Mouse (Mus musculus): ENCODE measurements at regions not wholly inside any gene's neighbourhood (a gene's known extent, or its start where the extent isn't known, plus 50 kb on each side); places are given as distances from the start of the nearest gene placed in this dataset.
A peak's percentile ranks its signal among the peaks of the same experiment; 100 is the strongest.

- Histone ChIP-seq H3K4me2 (ENCODE audit: low read depth, low read length) (no peak overlapping the region), H3K9ac (ENCODE audit: low read depth, low read length) (no peak overlapping the region), H3K4me3 (ENCODE audit: low read length) (no peak overlapping the region), H3K27me3 (replicated peaks; ENCODE audit: control insufficient read depth, insufficient read depth, low read length) (no peaks in the 10 kb centered on the region), H3K36me3 (ENCODE audit: control insufficient read depth, insufficient read depth, low read length) (no peaks in the 10 kb centered on the region), H3K9me3 (ENCODE audit: control insufficient read depth, low read length) (no peaks in the 10 kb centered on the region), H3K4me1 (ENCODE audit: control insufficient read depth, insufficient read depth, low read length) (no peaks in the 10 kb centered on the region), H3K27ac (ENCODE audit: low read length) (no peak overlapping the region)
- 40% methylated on average over 7 of the region's 7 CpGs for WGBS
- ATAC-seq: no peak
Measured at GRCm38 (mm10) chr8:11923115-11923514, 82.8 kb downstream of the Tex29 start.

- WGBS: 61% methylated on average over 11 of the region's 11 CpGs
- Histone ChIP-seq H3K27me3 (replicated peaks; ENCODE audit: control insufficient read depth, insufficient read depth, low read length) (no peaks in the 10 kb centered on the region), H3K27ac (ENCODE audit: low read length) (no peak overlapping the region), H3K9ac (ENCODE audit: low read depth, low read length) (no peak overlapping the region), H3K4me2 (ENCODE audit: low read depth, low read length) (no peak overlapping the region), H3K4me3 (ENCODE audit: low read length) (no peak overlapping the region), H3K36me3 (ENCODE audit: control insufficient read depth, insufficient read depth, low read length) (no peaks in the 10 kb centered on the region), H3K4me1 (ENCODE audit: control insufficient read depth, insufficient read depth, low read length) (no peaks in the 10 kb centered on the region), H3K9me3 (ENCODE audit: control insufficient read depth, low read length) (no peaks in the 10 kb centered on the region)
- ATAC-seq: no peak
Measured at GRCm38 (mm10) chr8:11924165-11924564, 83.9 kb downstream of the Tex29 start.

GRCm38 (mm10) chr8:11942892-11943332 is 102.6 kb downstream of the Tex29 start:
- no peak overlapping the region for H3K9ac ChIP-seq (ENCODE audit: low read depth, low read length)
- WGBS: 24% methylated on average over 6 of the region's 6 CpGs

GRCm38 (mm10) chr8:11947766-11948165 is 107.5 kb downstream of the Tex29 start:
- H3K4me3 ChIP-seq (ENCODE audit: low read length): no peak overlapping the region
- 0 out of 2 replicates have a peak, but pooled peaks cover 5% of the 10 kb centered on the region for H3K9me3 ChIP-seq (ENCODE audit: control insufficient read depth, low read length)
- no peak overlapping the region for H3K4me2 ChIP-seq (ENCODE audit: low read depth, low read length)
- no peak overlapping the region for H3K27ac ChIP-seq (ENCODE audit: low read length)
- H3K36me3 ChIP-seq (ENCODE audit: control insufficient read depth, insufficient read depth, low read length): no peaks in the 10 kb centered on the region
- WGBS: 72% methylated on average over 8 of the region's 8 CpGs
- ATAC-seq: no peak
- no peaks in the 10 kb centered on the region for H3K27me3 ChIP-seq (replicated peaks; ENCODE audit: control insufficient read depth, insufficient read depth, low read length)
- H3K9ac ChIP-seq (ENCODE audit: low read depth, low read length): no peak overlapping the region
- no peaks in the 10 kb centered on the region for H3K4me1 ChIP-seq (ENCODE audit: control insufficient read depth, insufficient read depth, low read length)

More at GRCm38 (mm10) chr8:11942892-11943332, 102.6 kb downstream of the Tex29 start:
- H3K36me3 ChIP-seq (ENCODE audit: control insufficient read depth, insufficient read depth, low read length): no peaks in the 10 kb centered on the region
- H3K4me2 ChIP-seq (ENCODE audit: low read depth, low read length): no peak overlapping the region
- no peak overlapping the region for H3K4me3 ChIP-seq (ENCODE audit: low read length)
- H3K4me1 ChIP-seq (ENCODE audit: control insufficient read depth, insufficient read depth, low read length): no peaks in the 10 kb centered on the region
- ATAC-seq: peak; percentile 77
- no peak overlapping the region for H3K27ac ChIP-seq (ENCODE audit: low read length)
- H3K27me3 ChIP-seq (replicated peaks; ENCODE audit: control insufficient read depth, insufficient read depth, low read length): no peaks in the 10 kb centered on the region
- no peaks in the 10 kb centered on the region for H3K9me3 ChIP-seq (ENCODE audit: control insufficient read depth, low read length)

GRCm38 (mm10) chr8:11956268-11956667 is 116.0 kb downstream of the Tex29 start:
- ATAC-seq: no peak
- Histone ChIP-seq H3K9me3 (ENCODE audit: control insufficient read depth, low read length) (0 out of 2 replicates have a peak, but pooled peaks cover 5% of the 10 kb centered on the region), H3K4me1 (ENCODE audit: control insufficient read depth, insufficient read depth, low read length) (no peaks in the 10 kb centered on the region), H3K9ac (ENCODE audit: low read depth, low read length) (no peak overlapping the region), H3K4me3 (ENCODE audit: low read length) (no peak overlapping the region), H3K36me3 (ENCODE audit: control insufficient read depth, insufficient read depth, low read length) (no peaks in the 10 kb centered on the region), H3K27me3 (replicated peaks; ENCODE audit: control insufficient read depth, insufficient read depth, low read length) (no peaks in the 10 kb centered on the region; the same call in 1 of the 2 replicates), H3K4me2 (ENCODE audit: low read depth, low read length) (no peak overlapping the region), H3K27ac (ENCODE audit: low read length) (no peak overlapping the region)
- 28% methylated on average over 7 of the region's 7 CpGs for WGBS

- Histone ChIP-seq H3K27me3 (replicated peaks; ENCODE audit: control insufficient read depth, insufficient read depth, low read length) (no peaks in the 10 kb centered on the region; the same call in 1 of the 2 replicates), H3K4me1 (ENCODE audit: control insufficient read depth, insufficient read depth, low read length) (no peaks in the 10 kb centered on the region), H3K9ac (ENCODE audit: low read depth, low read length) (no peak overlapping the region), H3K9me3 (ENCODE audit: control insufficient read depth, low read length) (no peaks in the 10 kb centered on the region), H3K4me3 (ENCODE audit: low read length) (no peak overlapping the region), H3K36me3 (ENCODE audit: control insufficient read depth, insufficient read depth, low read length) (no peaks in the 10 kb centered on the region), H3K4me2 (ENCODE audit: low read depth, low read length) (no peak overlapping the region), H3K27ac (ENCODE audit: low read length) (no peak overlapping the region)
- 67% methylated on average over 7 of the region's 7 CpGs for WGBS
- ATAC-seq: no peak
Measured at GRCm38 (mm10) chr8:11957046-11957783, 116.9 kb downstream of the Tex29 start.

- Histone ChIP-seq H3K4me2 (ENCODE audit: low read depth, low read length) (no peak overlapping the region), H3K4me3 (ENCODE audit: low read length) (no peak overlapping the region), H3K36me3 (ENCODE audit: control insufficient read depth, insufficient read depth, low read length) (no peaks in the 10 kb centered on the region), H3K27ac (ENCODE audit: low read length) (no peak overlapping the region), H3K27me3 (replicated peaks; ENCODE audit: control insufficient read depth, insufficient read depth, low read length) (no peaks in the 10 kb centered on the region; the same call in 1 of the 2 replicates), H3K9ac (ENCODE audit: low read depth, low read length) (no peak overlapping the region), H3K4me1 (ENCODE audit: control insufficient read depth, insufficient read depth, low read length) (no peaks in the 10 kb centered on the region), H3K9me3 (ENCODE audit: control insufficient read depth, low read length) (no peaks in the 10 kb centered on the region)
- ATAC-seq: no peak
- WGBS: 59% methylated on average over 5 of the region's 5 CpGs
Measured at GRCm38 (mm10) chr8:11958176-11958575, 117.9 kb downstream of the Tex29 start.

- 85% methylated on average over 4 of the region's 4 CpGs for WGBS
- Histone ChIP-seq H3K4me1 (ENCODE audit: control insufficient read depth, insufficient read depth, low read length) (no peaks in the 10 kb centered on the region), H3K9ac (ENCODE audit: low read depth, low read length) (no peak overlapping the region), H3K4me2 (ENCODE audit: low read depth, low read length) (no peak overlapping the region), H3K4me3 (ENCODE audit: low read length) (no peak overlapping the region), H3K27ac (ENCODE audit: low read length) (no peak overlapping the region), H3K27me3 (replicated peaks; ENCODE audit: control insufficient read depth, insufficient read depth, low read length) (no peaks in the 10 kb centered on the region; the same call in 1 of the 2 replicates), H3K36me3 (ENCODE audit: control insufficient read depth, insufficient read depth, low read length) (no peaks in the 10 kb centered on the region), H3K9me3 (ENCODE audit: control insufficient read depth, low read length) (no peaks in the 10 kb centered on the region)
- ATAC-seq: no peak
Measured at GRCm38 (mm10) chr8:11959466-11959865, 119.2 kb downstream of the Tex29 start.

GRCm38 (mm10) chr8:11963575-11963974 is 123.3 kb downstream of the Tex29 start:
- no peak for ATAC-seq
- H3K4me1 ChIP-seq (ENCODE audit: control insufficient read depth, insufficient read depth, low read length): no peaks in the 10 kb centered on the region
- H3K27ac ChIP-seq (ENCODE audit: low read length): no peak overlapping the region
- 41% methylated on average over 1 of the region's 1 CpGs for WGBS
- H3K36me3 ChIP-seq (ENCODE audit: control insufficient read depth, insufficient read depth, low read length): no peaks in the 10 kb centered on the region
- H3K27me3 ChIP-seq (replicated peaks; ENCODE audit: control insufficient read depth, insufficient read depth, low read length): no peaks in the 10 kb centered on the region
- H3K4me2 ChIP-seq (ENCODE audit: low read depth, low read length): no peak overlapping the region
- no peaks in the 10 kb centered on the region for H3K9me3 ChIP-seq (ENCODE audit: control insufficient read depth, low read length)
- H3K4me3 ChIP-seq (ENCODE audit: low read length): no peak overlapping the region
- H3K9ac ChIP-seq (ENCODE audit: low read depth, low read length): no peak overlapping the region
